Mouse (Mus musculus): ENCODE measurements around the gene Lad1.

- no peak for TF ChIP-seq CTCF (IDR thresholded peaks at IDR 0.05; ENCODE audit: extremely low read depth, insufficient read length, insufficient replicate concordance, low read depth, low read length)
- TF ChIP-seq POLR2A (IDR thresholded peaks at IDR 0.05; ENCODE audit: low read depth, low read length): no peak
Observed at GRCm38 (mm10) chr1:135843519-135844262, 25.3 kb downstream of the Lad1 start.

Measured in small intestine, adult 2 months (tissue).